Comparison of ENCODE assay signal across 8 mouse cellular contexts in the genomic region with DNA sequence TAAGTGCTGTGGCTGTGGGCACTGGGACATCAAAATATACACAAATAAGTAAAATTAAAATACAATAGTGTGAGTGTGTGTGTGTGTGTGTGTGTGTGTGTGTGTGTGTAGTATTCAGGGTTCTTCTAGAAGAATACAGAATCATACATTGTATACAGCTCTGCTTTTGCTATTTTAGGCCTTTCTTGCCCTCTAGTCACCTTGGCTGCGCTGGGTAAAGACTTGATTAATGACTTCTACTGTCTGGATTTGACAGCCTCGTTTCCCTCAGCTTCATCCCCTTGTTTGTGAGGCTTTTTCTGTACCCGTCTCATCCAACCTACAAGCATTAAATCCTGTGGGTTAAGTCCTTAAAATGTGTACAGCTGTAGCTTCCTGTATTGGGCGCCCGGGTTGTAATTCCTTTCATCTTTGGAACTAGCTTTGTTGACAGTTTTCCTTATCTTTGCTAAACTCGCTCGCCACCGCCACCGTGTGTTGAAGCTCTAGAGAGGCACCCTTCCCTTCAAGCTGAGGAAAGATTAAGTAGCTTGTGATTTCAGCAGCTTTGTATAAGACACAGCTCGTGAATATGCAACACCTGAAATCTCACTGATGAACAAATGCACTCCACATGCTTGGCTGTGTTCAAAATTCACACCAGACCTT. TPM values are rescaled to one million over a fixed set of nuclear protein-coding genes. Genes with fewer than 3 reads are reported as not detected.
A peak's percentile ranks its signal among the peaks of the same experiment; 100 is the strongest.
DNase-seq lines count a peak whose midpoint lies in the region; ATAC-seq and TF ChIP-seq lines count a peak whose summit lies in the region.

No protein-coding gene starts in this region.

- H3K4me2 ChIP-seq in intestine, postnatal 0 days (replicated peaks; ENCODE audit: low read depth) = no peak overlapping the region
- no peak overlapping the region for H3K4me2 ChIP-seq in liver, embryonic 14.5 days (ENCODE audit: low read depth)
- no peak overlapping the region for H3K4me2 ChIP-seq in neural tube, embryonic 13.5 days

- TF ChIP-seq CTCF in intestine, postnatal 0 days (IDR thresholded peaks at IDR 0.05; ENCODE audit: low read depth) = peak; percentile 83
- TF ChIP-seq CTCF in liver, embryonic 14.5 days (IDR thresholded peaks at IDR 0.05; ENCODE audit: low read depth) = peak; percentile 55

- H3K4me3 ChIP-seq in intestine, postnatal 0 days (ENCODE audit: low read depth, low read length) = no peak overlapping the region
- H3K4me3 ChIP-seq in liver, embryonic 14.5 days (ENCODE audit: insufficient read depth in 1 of 2, low read depth in 2 of 2, low read length in 2 of 2) = no peak overlapping the region
- no peak overlapping the region for H3K4me3 ChIP-seq in neural tube, embryonic 13.5 days

- H3K9me3 ChIP-seq in intestine, postnatal 0 days (ENCODE audit: control insufficient read depth) = no peaks in the 10 kb centered on the region
- no peaks in the 10 kb centered on the region for H3K9me3 ChIP-seq in liver, embryonic 14.5 days (ENCODE audit: control insufficient read depth, low read length)
- no peaks in the 10 kb centered on the region; the same call in 1 of the 2 replicates for H3K9me3 ChIP-seq in neural tube, embryonic 13.5 days

- peak; percentile 68 for ATAC-seq in intestine, postnatal 0 days
- ATAC-seq in liver, embryonic 14.5 days (ENCODE audit: insufficient read depth) = no peak
- peak; percentile 38; the same call in 1 of the 2 replicates for ATAC-seq in neural tube, embryonic 13.5 days (ENCODE audit: low read depth)

- WGBS in intestine, postnatal 0 days = 13% methylated on average over 10 of the region's 10 CpGs
- WGBS in liver, embryonic 14.5 days (ENCODE audit: insufficient replicate concordance) = 24% methylated on average over 10 of the region's 10 CpGs
- 27% methylated on average over 10 of the region's 10 CpGs for WGBS in neural tube, embryonic 13.5 days

- DNase-seq in urinary bladder, postnatal 25 days (ENCODE audit: low spot score) = peak; percentile 58
- no peak for DNase-seq in urinary bladder, postnatal 10 days (ENCODE audit: low spot score)
- DNase-seq in adrenal gland, postnatal 36 days = peak; percentile 72 to 78
- peak; percentile 33 for DNase-seq in gastrocnemius, postnatal 14 days
- DNase-seq in liver, embryonic 14.5 days (ENCODE audit: low read depth in 3 of 3, low spot score in 3 of 3) = no peak
- DNase-seq in MN1 (ENCODE audit: low spot score) = no peak

- H3K4me1 ChIP-seq in intestine, postnatal 0 days (replicated peaks; ENCODE audit: control insufficient read depth, insufficient read depth, low read length) = no peaks in the 10 kb centered on the region
- peaks cover 0 to 4% of the 10 kb centered on the region in 2 experiments; a peak in 2 of 4 replicates for H3K4me1 ChIP-seq in liver, embryonic 14.5 days (replicated peaks; ENCODE audit: control insufficient read depth in 2 of 2, insufficient read depth in 2 of 2, low read length in 1 of 2)
- H3K4me1 ChIP-seq in neural tube, embryonic 13.5 days (replicated peaks) = no peaks in the 10 kb centered on the region

- intact Hi-C loops in gastrocnemius, postnatal 14 days (cut with DNase I; ENCODE audit: low total_unique reads) = no loop called here

- no peaks in the 10 kb centered on the region for H3K36me3 ChIP-seq in intestine, postnatal 0 days (ENCODE audit: control insufficient read depth, insufficient read depth)
- no peaks in the 10 kb centered on the region for H3K36me3 ChIP-seq in liver, embryonic 14.5 days (replicated peaks; ENCODE audit: control insufficient read depth, insufficient read depth, low read depth)
- H3K36me3 ChIP-seq in neural tube, embryonic 13.5 days = no peaks in the 10 kb centered on the region

- H3K27ac ChIP-seq in intestine, postnatal 0 days (ENCODE audit: low read depth, low read length) = no peak overlapping the region
- no peak overlapping the region for H3K27ac ChIP-seq in liver, embryonic 14.5 days
- no peak overlapping the region for H3K27ac ChIP-seq in neural tube, embryonic 13.5 days (replicated peaks)

- no peak overlapping the region for H3K9ac ChIP-seq in intestine, postnatal 0 days (ENCODE audit: low read depth, low read length)
- H3K9ac ChIP-seq in liver, embryonic 14.5 days (replicated peaks) = no peak overlapping the region
- H3K9ac ChIP-seq in neural tube, embryonic 13.5 days = no peak overlapping the region

- H3K27me3 ChIP-seq in intestine, postnatal 0 days (replicated peaks; ENCODE audit: control insufficient read depth, insufficient read depth, low read length) = no peaks in the 10 kb centered on the region
- no peaks in the 10 kb centered on the region for H3K27me3 ChIP-seq in liver, embryonic 14.5 days (ENCODE audit: control insufficient read depth, insufficient read depth, low read length)
- no peaks in the 10 kb centered on the region for H3K27me3 ChIP-seq in neural tube, embryonic 13.5 days

- TF ChIP-seq EP300 in liver, embryonic 14.5 days (IDR thresholded peaks at IDR 0.05; ENCODE audit: low read depth) = no peak

RNA-seq across cellular contexts. Expression of gene Kyat3, which starts 9.6 kb away (rescaled TPM):
- 10 to 100 TPM; 15.7 to 36.3 TPM for total RNA-seq in adrenal gland, postnatal 36 days (2021)
- 1 to 10 TPM; 4.2 to 4.3 TPM for total RNA-seq in gastrocnemius, postnatal 14 days (2021)
- polyA plus RNA-seq in intestine, postnatal 0 days (2015; fragmentation: Nextera tagmentation; extraction: Ambion mirVana) = 2.0 and 2.3 TPM in 2 replicates
- polyA plus RNA-seq in liver, embryonic 14.5 days (2012; rRNA removed) = 3.7 and 5.1 TPM in 2 replicates
- 8.4 and 10.1 TPM in 2 replicates for polyA plus RNA-seq in liver, embryonic 14.5 days (2014; fragmentation: Nextera tagmentation; extraction: Ambion mirVana)
- polyA plus RNA-seq in neural tube, embryonic 13.5 days (2015; fragmentation: Nextera tagmentation; extraction: Ambion mirVana) = 6.5 and 7.6 TPM in 2 replicates

RNA-seq across cellular contexts. Expression of gene Gtf2b, which starts 54.4 kb away (rescaled TPM):
- total RNA-seq in adrenal gland, postnatal 36 days (2021) = 10 to 100 TPM; 65.0 to 65.6 TPM
- 10 to 100 TPM; 13.9 to 14.3 TPM for total RNA-seq in gastrocnemius, postnatal 14 days (2021)
- polyA plus RNA-seq in intestine, postnatal 0 days (2015; fragmentation: Nextera tagmentation; extraction: Ambion mirVana) = 73.6 and 79.4 TPM in 2 replicates
- 17.5 and 26.4 TPM in 2 replicates for polyA plus RNA-seq in liver, embryonic 14.5 days (2012; rRNA removed)
- 44.3 and 46.2 TPM in 2 replicates for polyA plus RNA-seq in liver, embryonic 14.5 days (2014; fragmentation: Nextera tagmentation; extraction: Ambion mirVana)
- 96.2 and 104 TPM in 2 replicates for polyA plus RNA-seq in neural tube, embryonic 13.5 days (2015; fragmentation: Nextera tagmentation; extraction: Ambion mirVana)

Comparison
In these comparisons a context has a peak if more than half of its experiments do, and no peak if none do; other contexts are left out.
1. DNase-seq: peak in urinary bladder, postnatal 25 days (single experiment), adrenal gland, postnatal 36 days (2 of 2) and gastrocnemius, postnatal 14 days (single experiment); none in urinary bladder, postnatal 10 days (single experiment), liver, embryonic 14.5 days (0 of 3) and MN1 (single experiment).